Mouse (Mus musculus) MEL (cell line): ENCODE data around the gene Avp. TPM values are rescaled to one million over a fixed set of nuclear protein-coding genes. Genes with fewer than 3 reads are reported as not detected.
"Not testable (repeated sequence)": the region's sequence is repeated elsewhere in the genome, so short reads cannot be mapped to it uniquely, and the experiment has no call there.

ENCODE experiments used
- DNase-seq: peaks from one replicate; pipeline ENCODE4 v3.0.0; 2011; ENCODE audit warnings: low read depth, low spot score
- H3K27ac ChIP-seq: 2 replicates; pipeline ENCODE4 v1.5.1; 2012; ENCODE audit warnings: low read depth, mild to moderate bottlenecking, control low read depth, low read length, moderate library complexity; ENCODE audit not compliant: control insufficient read depth
- H3K27me3 ChIP-seq, 2 experiments: fragments of 150-350 bp in 1 of 2; sonication (generic) in 1 of 2; 2 replicates each; pipeline ENCODE4 v1.6.1; 2012; ENCODE audit warnings: low read length in 2 of 2, mild to moderate bottlenecking in 2 of 2, improper control_type of control experiment in 1 of 2, moderate library complexity in 1 of 2; ENCODE audit not compliant: insufficient read depth in 2 of 2, control insufficient read depth in 1 of 2
- H3K36me3 ChIP-seq, 2 experiments: 2 replicates each; pipeline ENCODE4 v1.6.1; 2012 to 2014; ENCODE audit warnings: low read length in 2 of 2, improper control_type of control experiment in 1 of 2, inconsistent platforms in 1 of 2, mild to moderate bottlenecking in 1 of 2; ENCODE audit not compliant: insufficient read depth in 2 of 2, control insufficient read depth in 1 of 2
- H3K4me1 ChIP-seq, 2 experiments: fragments of 150-350 bp in 1 of 2; sonication (generic) in 1 of 2; 2 replicates each; pipeline ENCODE4 v1.6.1; 2012; ENCODE audit warnings: low read length in 2 of 2, improper control_type of control experiment in 1 of 2, mild to moderate bottlenecking in 1 of 2; ENCODE audit not compliant: insufficient read depth in 2 of 2, control insufficient read depth in 1 of 2
- H3K4me3 ChIP-seq, 2 experiments: fragments of 150-350 bp in 1 of 2; sonication (generic) in 1 of 2; 2 replicates each; pipeline ENCODE4 v1.5.1; 2012; ENCODE audit warnings: low read depth in 2 of 2, low read length in 2 of 2, mild to moderate bottlenecking in 2 of 2, moderate library complexity in 2 of 2, control low read depth in 1 of 2, improper control_type of control experiment in 1 of 2; ENCODE audit not compliant: control insufficient read depth in 1 of 2, insufficient read depth in 1 of 2
- H3K79me2 ChIP-seq: 2 replicates; pipeline ENCODE4 v1.6.1; 2012; ENCODE audit warnings: mild to moderate bottlenecking, low read length, moderate library complexity; ENCODE audit not compliant: control insufficient read depth, poor library complexity, insufficient read depth
- H3K9ac ChIP-seq: 2 replicates; pipeline ENCODE4 v1.6.1; 2012; ENCODE audit warnings: low read depth, mild to moderate bottlenecking, control low read depth, low read length, moderate library complexity; ENCODE audit not compliant: control insufficient read depth, poor library complexity, severe bottlenecking
- H3K9me3 ChIP-seq: fragments of 150-350 bp; sonication (generic); replicated peaks from 2 replicates; pipeline ENCODE4 v1.6.1; 2012; ENCODE audit warnings: mild to moderate bottlenecking, low read length, improper control_type of control experiment, moderate library complexity; ENCODE audit not compliant: insufficient read depth
- CHD1 ChIP-seq: IDR thresholded peaks from 2 replicates; pipeline ENCODE4 v1.6.1; 2012; ENCODE audit warnings: low read depth, mild to moderate bottlenecking, inconsistent platforms, low read length, improper control_type of control experiment
- E2F4 ChIP-seq: IDR thresholded peaks from 2 replicates; pipeline ENCODE4 v1.6.1; 2011; ENCODE audit warnings: low read depth, low read length, improper control_type of control experiment, borderline replicate concordance
- ELF1 ChIP-seq: IDR thresholded peaks from 2 replicates; pipeline ENCODE4 v1.6.1; 2014; ENCODE audit warnings: low read depth, mild to moderate bottlenecking, inconsistent platforms, low read length, improper control_type of control experiment, moderate library complexity
- GABPA ChIP-seq: IDR thresholded peaks from 2 replicates; pipeline ENCODE4 v1.6.1; 2012; ENCODE audit warnings: low read depth, mild to moderate bottlenecking, inconsistent platforms, low read length, improper control_type of control experiment, moderate library complexity
- GATA1 ChIP-seq: IDR thresholded peaks from 2 replicates; pipeline ENCODE4 v1.6.1; 2011; ENCODE audit warnings: low read depth, low read length, improper control_type of control experiment
- HCFC1 ChIP-seq: IDR thresholded peaks from 2 replicates; pipeline ENCODE4 v1.6.1; 2012; ENCODE audit warnings: low read depth, mild to moderate bottlenecking, inconsistent platforms, low read length, improper control_type of control experiment, moderate library complexity
- JUND ChIP-seq: IDR thresholded peaks from 2 replicates; pipeline ENCODE4 v1.6.1; 2011; ENCODE audit warnings: low read depth, mild to moderate bottlenecking, improper control_type of control experiment, low read length
- MAFK ChIP-seq: IDR thresholded peaks from 2 replicates; pipeline ENCODE4 v1.6.1; 2011; ENCODE audit warnings: low read depth, mild to moderate bottlenecking, low read length, improper control_type of control experiment, borderline replicate concordance
- MEF2A ChIP-seq: IDR thresholded peaks from 2 replicates; pipeline ENCODE4 v1.6.1; 2014; ENCODE audit warnings: low read depth, mild to moderate bottlenecking, inconsistent platforms, low read length, improper control_type of control experiment; ENCODE audit not compliant: poor library complexity, insufficient replicate concordance, severe bottlenecking; ENCODE audit errors: extremely low read depth
- MXI1 ChIP-seq: IDR thresholded peaks from 2 replicates; pipeline ENCODE4 v1.6.1; 2011; ENCODE audit warnings: mild to moderate bottlenecking, low read depth, low read length, improper control_type of control experiment
- NELFE ChIP-seq: IDR thresholded peaks from 2 replicates; pipeline ENCODE4 v1.6.1; 2011; ENCODE audit warnings: low read depth, low read length, improper control_type of control experiment
- NRF1 ChIP-seq: IDR thresholded peaks from 2 replicates; pipeline ENCODE4 v1.6.1; 2014; ENCODE audit warnings: low read depth, mild to moderate bottlenecking, inconsistent platforms, low read length, improper control_type of control experiment, moderate library complexity; ENCODE audit not compliant: poor library complexity, insufficient read depth, severe bottlenecking
- POLR2A ChIP-seq, 2 experiments: IDR thresholded peaks; 2 replicates each; pipeline ENCODE4 v1.6.1; 2011 to 2012; ENCODE audit warnings: low read length in 2 of 2, mild to moderate bottlenecking in 2 of 2, control low read depth in 1 of 2, improper control_type of control experiment in 1 of 2, low read depth in 1 of 2, moderate library complexity in 1 of 2; ENCODE audit not compliant: control insufficient read depth in 1 of 2, insufficient read depth in 1 of 2, poor library complexity in 1 of 2
- RCOR1 ChIP-seq: IDR thresholded peaks from 2 replicates; pipeline ENCODE4 v1.6.1; 2012; ENCODE audit warnings: low read depth, mild to moderate bottlenecking, inconsistent platforms, low read length, improper control_type of control experiment
- SIN3A ChIP-seq: IDR thresholded peaks from 2 replicates; pipeline ENCODE4 v1.6.1; 2012; ENCODE audit warnings: low read length, improper control_type of control experiment, inconsistent platforms
- UBTF ChIP-seq: IDR thresholded peaks from 2 replicates; pipeline ENCODE4 v1.6.1; 2012; ENCODE audit warnings: low read depth, mild to moderate bottlenecking, inconsistent platforms, low read length, improper control_type of control experiment, moderate library complexity, borderline replicate concordance; ENCODE audit not compliant: insufficient read depth
- ZKSCAN1 ChIP-seq: IDR thresholded peaks from 2 replicates; pipeline ENCODE4 v1.6.1; 2012; ENCODE audit warnings: low read depth, mild to moderate bottlenecking, inconsistent platforms, low read length, improper control_type of control experiment, moderate library complexity
- ZMIZ1 ChIP-seq: IDR thresholded peaks from 2 replicates; pipeline ENCODE4 v1.6.1; 2012; ENCODE audit warnings: low read depth, mild to moderate bottlenecking, inconsistent platforms, low read length, improper control_type of control experiment, moderate library complexity
- polyA plus RNA-seq, 2 experiments: library from polyadenylated mRNA; stranded (reverse) in 1 of 2; unstranded in 1 of 2; fragments of >175 nt in 1 of 2; fragments of >200 nt in 1 of 2; gene quantifications; 2 replicates each; pipeline versions ENCODE4 v1.2.1 to v1.2.4; 2012; ENCODE audit warnings: low replicate concordance in 2 of 2, low read depth in 1 of 2; ENCODE audit not compliant: insufficient read length in 2 of 2, insufficient read depth in 1 of 2, missing spikeins in 1 of 2
- total RNA-seq: library from RNA; depleted of rRNA; stranded (reverse); fragments of 300-350 nt; gene quantifications from 2 replicates; pipeline ENCODE4 v1.2.3, GENCODE M21; 2012

The Avp gene
- total and polyA plus RNA-seq, 3 experiments: not detected

- peak in 1 of 2 experiments; percentile 44; a peak in 1 of 4 replicates for TF ChIP-seq POLR2A (IDR thresholded peaks at IDR 0.05; ENCODE audit: control insufficient read depth in 1 of 2, insufficient read depth in 1 of 2, low read depth in 1 of 2, low read length in 2 of 2, poor library complexity in 1 of 2)
- TF ChIP-seq JUND: no peak
- TF ChIP-seq GABPA: no peak
- TF ChIP-seq SIN3A: peak; percentile 42; the same call in 1 of the 2 replicates
Measured at GRCm38 (mm10) chr2:130577632-130578031, 4.7 kb downstream of the Avp start (continued).

- Histone ChIP-seq H3K9ac (no peak overlapping the region; the same call in 1 of the 2 replicates), H3K9me3 (no peaks in the 10 kb centered on the region), H3K4me1 (peaks cover 0 to 10% of the 10 kb centered on the region in 2 experiments; a peak in 1 of 4 replicates), H3K4me3 (no peak overlapping the region), H3K36me3 (0 out of 4 replicates have a peak, but pooled peaks cover 0 to 2% of the 10 kb centered on the region in 2 experiments), H3K79me2 (no peaks in the 10 kb centered on the region), H3K27ac (no peak overlapping the region), H3K27me3 (no peaks in the 10 kb centered on the region)
- TF ChIP-seq NRF1 (no peak), RCOR1 (no peak), CHD1 (no peak), MXI1 (no peak), GATA1 (no peak), HCFC1 (no peak), E2F4 (no peak), ELF1 (no peak), MEF2A (no peak), UBTF (no peak), MAFK (no peak), ZMIZ1 (no peak), JUND (no peak), ZKSCAN1 (no peak), NELFE (no peak)
- DNase-seq: no peak
Measured at GRCm38 (mm10) chr2:130577021-130577420, 5.3 kb downstream of the Avp start.

- not testable (repeated sequence) for H3K4me1 ChIP-seq, H3K27me3 ChIP-seq, H3K9me3 ChIP-seq, H3K79me2 ChIP-seq, H3K36me3 ChIP-seq, DNase-seq, H3K4me3 ChIP-seq, H3K27ac ChIP-seq, H3K9ac ChIP-seq
Measured at GRCm38 (mm10) chr2:130576564-130576963, 5.8 kb downstream of the Avp start.
